Mouse (Mus musculus): ENCODE results near the gene Gpx4. TPM values are rescaled to one million over a fixed set of nuclear protein-coding genes. Genes with fewer than 3 reads are reported as not detected.

Gpx4 gene
- 515 and 565 TPM in 2 replicates for polyA plus RNA-seq (2014; fragmentation: Nextera tagmentation; extraction: Ambion mirVana)

GRCm38 (mm10) chr10:80047041-80047565, at the start of gene Gpx4:
TSS of gene Gpx4 (plus strand) at chr10:80047166.
- WGBS: 48% methylated on average over 9 of the region's 9 CpGs
- Histone ChIP-seq H3K4me3 (ENCODE audit: low read depth, low read length) (no peak within 1 kb of the TSS), H3K4me2 (ENCODE audit: low read depth, low read length) (no peak within 1 kb of the TSS), H3K4me1 (ENCODE audit: control insufficient read depth, insufficient read depth, low read length) (0 out of 2 replicates have a peak, but pooled peaks cover 3% of the 10 kb centered on the region), H3K9me3 (replicated peaks; ENCODE audit: control insufficient read depth, low read length) (no peaks in the 10 kb centered on the region), H3K27ac (replicated peaks; ENCODE audit: low read depth, low read length) (0 out of 2 replicates have a peak within 1 kb of the TSS, but pooled peaks have one; percentile 9), H3K36me3 (replicated peaks; ENCODE audit: control insufficient read depth, insufficient read depth, low read depth, low read length) (no peaks in the 10 kb centered on the region), H3K9ac (replicated peaks; ENCODE audit: low read length) (no peak within 1 kb of the TSS), H3K27me3 (ENCODE audit: control insufficient read depth, insufficient read depth, low read length) (no peaks in the 10 kb centered on the region)
- DNase-seq (ENCODE audit: low spot score) (no peak), ATAC-seq (replicated peaks; ENCODE audit: insufficient number of reproducible peaks, low FRiP score, low TSS enrichment, low read depth) (no peak)

GRCm38 (mm10) chr10:79997819-79998218, 49.1 kb upstream of the Gpx4 start:
- no peak for ATAC-seq (replicated peaks; ENCODE audit: insufficient number of reproducible peaks, low FRiP score, low TSS enrichment, low read depth)
- DNase-seq (ENCODE audit: low spot score): no peak
- no peaks in the 10 kb centered on the region; the same call in 1 of the 2 replicates for H3K4me1 ChIP-seq (ENCODE audit: control insufficient read depth, insufficient read depth, low read length)
- H3K27me3 ChIP-seq (ENCODE audit: control insufficient read depth, insufficient read depth, low read length): peaks cover 14% of the 10 kb centered on the region
- peak overlapping the region; percentile 41 for H3K4me2 ChIP-seq (ENCODE audit: low read depth, low read length)
- H3K9ac ChIP-seq (replicated peaks; ENCODE audit: low read length): peak overlapping the region; percentile 0; the same call in 1 of the 2 replicates
- 4% methylated on average over 15 of the region's 15 CpGs for WGBS
- H3K36me3 ChIP-seq (replicated peaks; ENCODE audit: control insufficient read depth, insufficient read depth, low read depth, low read length): peaks cover 6% of the 10 kb centered on the region; the same call in 1 of the 2 replicates
- peak overlapping the region; percentile 45 for H3K4me3 ChIP-seq (ENCODE audit: low read depth, low read length)
- no peak overlapping the region for H3K27ac ChIP-seq (replicated peaks; ENCODE audit: low read depth, low read length)
- H3K9me3 ChIP-seq (replicated peaks; ENCODE audit: control insufficient read depth, low read length): no peaks in the 10 kb centered on the region

- WGBS: 71% methylated on average over 9 of the region's 9 CpGs
- Histone ChIP-seq H3K4me1 (ENCODE audit: control insufficient read depth, insufficient read depth, low read length) (peaks cover 3% of the 10 kb centered on the region; the same call in 1 of the 2 replicates), H3K4me3 (ENCODE audit: low read depth, low read length) (no peak overlapping the region), H3K27me3 (ENCODE audit: control insufficient read depth, insufficient read depth, low read length) (peaks cover 18% of the 10 kb centered on the region), H3K4me2 (ENCODE audit: low read depth, low read length) (no peak overlapping the region), H3K27ac (replicated peaks; ENCODE audit: low read depth, low read length) (no peak overlapping the region), H3K36me3 (replicated peaks; ENCODE audit: control insufficient read depth, insufficient read depth, low read depth, low read length) (no peaks in the 10 kb centered on the region), H3K9me3 (replicated peaks; ENCODE audit: control insufficient read depth, low read length) (no peaks in the 10 kb centered on the region), H3K9ac (replicated peaks; ENCODE audit: low read length) (no peak overlapping the region; the same call in 1 of the 2 replicates)
- DNase-seq (ENCODE audit: low spot score) (no peak), ATAC-seq (replicated peaks; ENCODE audit: insufficient number of reproducible peaks, low FRiP score, low TSS enrichment, low read depth) (no peak)
Observed at GRCm38 (mm10) chr10:80001945-80002344, 45.0 kb upstream of the Gpx4 start.

- DNase-seq (ENCODE audit: low spot score) (no peak), ATAC-seq (replicated peaks; ENCODE audit: insufficient number of reproducible peaks, low FRiP score, low TSS enrichment, low read depth) (no peak)
- Histone ChIP-seq H3K4me2 (ENCODE audit: low read depth, low read length) (no peak overlapping the region), H3K27ac (replicated peaks; ENCODE audit: low read depth, low read length) (no peak overlapping the region), H3K4me3 (ENCODE audit: low read depth, low read length) (no peak overlapping the region), H3K9me3 (replicated peaks; ENCODE audit: control insufficient read depth, low read length) (no peaks in the 10 kb centered on the region), H3K4me1 (ENCODE audit: control insufficient read depth, insufficient read depth, low read length) (peaks cover 3% of the 10 kb centered on the region; the same call in 1 of the 2 replicates), H3K27me3 (ENCODE audit: control insufficient read depth, insufficient read depth, low read length) (peaks cover 18% of the 10 kb centered on the region), H3K9ac (replicated peaks; ENCODE audit: low read length) (no peak overlapping the region; the same call in 1 of the 2 replicates), H3K36me3 (replicated peaks; ENCODE audit: control insufficient read depth, insufficient read depth, low read depth, low read length) (no peaks in the 10 kb centered on the region)
- WGBS: 21% methylated on average over 21 of the region's 21 CpGs
Observed at GRCm38 (mm10) chr10:80002829-80003228, 44.1 kb upstream of the Gpx4 start.

GRCm38 (mm10) chr10:80003374-80004232, 43.4 kb upstream of the Gpx4 start:
- ATAC-seq (replicated peaks; ENCODE audit: insufficient number of reproducible peaks, low FRiP score, low TSS enrichment, low read depth): no peak
- Histone ChIP-seq H3K4me3 (ENCODE audit: low read depth, low read length) (no peak overlapping the region), H3K4me1 (ENCODE audit: control insufficient read depth, insufficient read depth, low read length) (peaks cover 3% of the 10 kb centered on the region; the same call in 1 of the 2 replicates), H3K4me2 (ENCODE audit: low read depth, low read length) (no peak overlapping the region), H3K9ac (replicated peaks; ENCODE audit: low read length) (0 out of 2 replicates have a peak overlapping the region, but pooled peaks have one; percentile 13), H3K9me3 (replicated peaks; ENCODE audit: control insufficient read depth, low read length) (no peaks in the 10 kb centered on the region), H3K27me3 (ENCODE audit: control insufficient read depth, insufficient read depth, low read length) (peaks cover 14% of the 10 kb centered on the region), H3K36me3 (replicated peaks; ENCODE audit: control insufficient read depth, insufficient read depth, low read depth, low read length) (no peaks in the 10 kb centered on the region), H3K27ac (replicated peaks; ENCODE audit: low read depth, low read length) (no peak overlapping the region)
- WGBS: 53% methylated on average over 9 of the region's 9 CpGs
- peak; percentile 29 for DNase-seq (ENCODE audit: low spot score)

GRCm38 (mm10) chr10:80004233-80004705, 42.7 kb upstream of the Gpx4 start:
- Histone ChIP-seq H3K4me1 (ENCODE audit: control insufficient read depth, insufficient read depth, low read length) (peaks cover 3% of the 10 kb centered on the region; the same call in 1 of the 2 replicates), H3K27ac (replicated peaks; ENCODE audit: low read depth, low read length) (no peak overlapping the region), H3K4me3 (ENCODE audit: low read depth, low read length) (no peak overlapping the region), H3K9ac (replicated peaks; ENCODE audit: low read length) (no peak overlapping the region), H3K9me3 (replicated peaks; ENCODE audit: control insufficient read depth, low read length) (no peaks in the 10 kb centered on the region), H3K4me2 (ENCODE audit: low read depth, low read length) (no peak overlapping the region), H3K36me3 (replicated peaks; ENCODE audit: control insufficient read depth, insufficient read depth, low read depth, low read length) (no peaks in the 10 kb centered on the region), H3K27me3 (ENCODE audit: control insufficient read depth, insufficient read depth, low read length) (peaks cover 14% of the 10 kb centered on the region)
- ATAC-seq (replicated peaks; ENCODE audit: insufficient number of reproducible peaks, low FRiP score, low TSS enrichment, low read depth) (no peak), DNase-seq (ENCODE audit: low spot score) (no peak)
- WGBS: 92% methylated on average over 8 of the region's 8 CpGs

GRCm38 (mm10) chr10:80011740-80012139, 35.2 kb upstream of the Gpx4 start:
- 78% methylated on average over 6 of the region's 6 CpGs for WGBS
- no peak for ATAC-seq (replicated peaks; ENCODE audit: insufficient number of reproducible peaks, low FRiP score, low TSS enrichment, low read depth)
- peaks cover 35% of the 10 kb centered on the region for H3K27me3 ChIP-seq (ENCODE audit: control insufficient read depth, insufficient read depth, low read length)

More at GRCm38 (mm10) chr10:80011740-80012139, 35.2 kb upstream of the Gpx4 start:
- Histone ChIP-seq H3K4me2 (ENCODE audit: low read depth, low read length) (no peak overlapping the region), H3K9ac (replicated peaks; ENCODE audit: low read length) (no peak overlapping the region), H3K36me3 (replicated peaks; ENCODE audit: control insufficient read depth, insufficient read depth, low read depth, low read length) (no peaks in the 10 kb centered on the region; the same call in 1 of the 2 replicates), H3K4me3 (ENCODE audit: low read depth, low read length) (no peak overlapping the region), H3K4me1 (ENCODE audit: control insufficient read depth, insufficient read depth, low read length) (no peaks in the 10 kb centered on the region), H3K9me3 (replicated peaks; ENCODE audit: control insufficient read depth, low read length) (peaks cover 3% of the 10 kb centered on the region; the same call in 1 of the 2 replicates), H3K27ac (replicated peaks; ENCODE audit: low read depth, low read length) (no peak overlapping the region)
- no peak for DNase-seq (ENCODE audit: low spot score)

All from embryonic facial prominence, embryonic 11.5 days (tissue).